Mouse (Mus musculus): Measurements from ENCODE around the gene Rab19. TPM values are rescaled to one million over a fixed set of nuclear protein-coding genes. Genes with fewer than 3 reads are reported as not detected.

Gene Rab19
- 2.4 and 3.3 TPM in 2 replicates for polyA plus RNA-seq (2015; fragmentation: Nextera tagmentation; extraction: Ambion mirVana)

GRCm38 (mm10) chr6:39381125-39381880 is at the start of gene Rab19:
TSS of gene Rab19 (plus strand) at chr6:39381175.

GRCm38 (mm10) chr6:39377311-39377827 is 3.6 kb upstream of the Rab19 start, which contains the start of gene Slc37a3:
TSS of gene Slc37a3 (minus strand) at chr6:39377675.

GRCm38 (mm10) chr6:39419851-39420721 is 39.1 kb downstream of the Rab19 start, which contains the start of gene Mkrn1:
TSS of gene Mkrn1 (minus strand) at chr6:39420462.

Other genes with a start within 250 kb of the Rab19 start
- 10.1 and 11.4 TPM in 2 replicates for gene Kdm7a, start 174.4 kb upstream of the Rab19 start, polyA plus RNA-seq (2015; fragmentation: Nextera tagmentation; extraction: Ambion mirVana)
- gene Slc37a3, start 3.5 kb upstream of the Rab19 start, polyA plus RNA-seq (2015; fragmentation: Nextera tagmentation; extraction: Ambion mirVana) = 10.1 and 10.3 TPM in 2 replicates
- 327 and 343 TPM in 2 replicates for gene Mkrn1, start 39.3 kb downstream of the Rab19 start, polyA plus RNA-seq (2015; fragmentation: Nextera tagmentation; extraction: Ambion mirVana)
- 4.8 and 7.3 TPM in 2 replicates for gene Dennd2a, start 176.7 kb downstream of the Rab19 start, polyA plus RNA-seq (2015; fragmentation: Nextera tagmentation; extraction: Ambion mirVana)
- 13.8 and 15.7 TPM in 2 replicates for gene Adck2, start 192.7 kb downstream of the Rab19 start, polyA plus RNA-seq (2015; fragmentation: Nextera tagmentation; extraction: Ambion mirVana)
- gene Gm42420, start 204.6 kb downstream of the Rab19 start, polyA plus RNA-seq (2015; fragmentation: Nextera tagmentation; extraction: Ambion mirVana) = 2.9 and 3.8 TPM in 2 replicates
- 224 and 240 TPM in 2 replicates for gene Ndufb2, start 211.4 kb downstream of the Rab19 start, polyA plus RNA-seq (2015; fragmentation: Nextera tagmentation; extraction: Ambion mirVana)